Mouse (Mus musculus) intestine, postnatal 0 days (tissue): ENCODE results near the gene Wdr77. TPM values are rescaled to one million over a fixed set of nuclear protein-coding genes. Genes with fewer than 3 reads are reported as not detected.
"Not testable (repeated sequence)": the region's sequence is repeated elsewhere in the genome, so short reads cannot be mapped to it uniquely, and the experiment has no call there.

Source experiments
- ATAC-seq: fragments of 200-750 bp; cut with Nextera tagmentation; 2 replicates; pipeline ENCODE4 v1.8.0; 2017; ENCODE audit warnings: mild to moderate bottlenecking, moderate TSS enrichment, moderate library complexity
- H3K27ac ChIP-seq: fragments of 300-500 bp; sonication (generic); 2 replicates; pipeline ENCODE4 v1.5.1; 2014; ENCODE audit warnings: mild to moderate bottlenecking, low read depth, low read length, moderate library complexity
- H3K27me3 ChIP-seq: fragments of 300-500 bp; sonication (generic); replicated peaks from 2 replicates; pipeline ENCODE4 v1.6.1; 2014; ENCODE audit warnings: low read length, mixed read lengths; ENCODE audit not compliant: control insufficient read depth, insufficient read depth
- H3K36me3 ChIP-seq: fragments of 300-500 bp; sonication (generic); 2 replicates; pipeline ENCODE4 v1.6.1; 2014; ENCODE audit warnings: mild to moderate bottlenecking, moderate library complexity; ENCODE audit not compliant: control insufficient read depth, insufficient read depth
- H3K4me1 ChIP-seq: fragments of 300-500 bp; sonication (generic); replicated peaks from 2 replicates; pipeline ENCODE4 v1.6.1; 2014; ENCODE audit warnings: antibody characterized with exemption, low read length, mixed read lengths; ENCODE audit not compliant: control insufficient read depth, insufficient read depth
- H3K4me2 ChIP-seq: fragments of 300-500 bp; sonication (generic); replicated peaks from 2 replicates; pipeline ENCODE4 v1.6.1; 2014; ENCODE audit warnings: low read depth, mild to moderate bottlenecking, moderate library complexity
- H3K4me3 ChIP-seq: fragments of 300-500 bp; sonication (generic); 2 replicates; pipeline ENCODE4 v1.5.1; 2014; ENCODE audit warnings: low read depth, low read length
- H3K9ac ChIP-seq: fragments of 300-500 bp; sonication (generic); 2 replicates; pipeline ENCODE4 v1.6.1; 2014; ENCODE audit warnings: mild to moderate bottlenecking, low read depth, low read length
- H3K9me3 ChIP-seq: fragments of 300-500 bp; sonication (generic); 2 replicates; pipeline ENCODE4 v1.6.1; 2016; ENCODE audit warnings: mixed run types; ENCODE audit not compliant: control insufficient read depth
- CTCF ChIP-seq: sonication (generic); IDR thresholded peaks from 2 replicates; pipeline ENCODE4 v1.5.1; 2016; ENCODE audit warnings: low read depth, mild to moderate bottlenecking, control low read depth, antibody characterized with exemption, moderate library complexity
- WGBS: fragments of 180-500 bp; shearing (Covaris S2); extraction: QIAGEN DNeasy Blood & Tissue Kit; methylation state at CpG from one replicate; pipeline ENCODE4 v1.1.7; 2014; 5-methylcytosine and 5-hydroxymethylcytosine counted together
- polyA plus RNA-seq: library from polyadenylated mRNA; unstranded; fragments of >200 nt; fragmentation: Nextera tagmentation; extraction: Ambion mirVana; gene quantifications from 2 replicates; pipeline ENCODE4 v1.2.1, GENCODE M21; 2015

Gene Wdr77
- polyA plus RNA-seq, 1 experiment from 2014 or later = 33.1 TPM

DNA sequence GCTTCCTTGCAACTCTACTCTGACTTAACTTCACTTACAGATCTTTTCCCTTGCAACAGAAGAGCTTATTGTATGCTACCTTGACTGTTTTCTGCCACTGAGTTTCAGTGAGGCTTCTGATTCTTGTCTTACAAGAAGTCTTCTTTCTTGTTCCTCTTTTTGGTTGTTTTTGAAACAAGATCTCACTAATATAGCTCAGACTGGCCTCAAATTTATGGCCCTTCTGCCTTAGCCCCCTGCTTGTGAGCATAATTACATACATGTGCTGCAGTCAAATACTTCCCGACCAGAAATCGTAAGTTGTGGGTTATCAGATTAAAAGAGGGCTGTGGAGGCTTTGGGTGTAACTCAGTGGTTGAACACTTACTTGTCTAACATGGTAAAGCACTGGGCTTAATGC lies 35.6 kb downstream of the Wdr77 start:
- no peak for TF ChIP-seq CTCF
- WGBS = 51% methylated on average over 2 of the region's 2 CpGs
- Histone ChIP-seq H3K4me2 (no peak overlapping the region), H3K27me3 (no peaks in the 10 kb centered on the region), H3K4me3 (no peak overlapping the region), H3K36me3 (no peaks in the 10 kb centered on the region), H3K9ac (no peak overlapping the region), H3K27ac (no peak overlapping the region), H3K4me1 (no peaks in the 10 kb centered on the region), H3K9me3 (no peaks in the 10 kb centered on the region)
- no peak for ATAC-seq

DNA sequence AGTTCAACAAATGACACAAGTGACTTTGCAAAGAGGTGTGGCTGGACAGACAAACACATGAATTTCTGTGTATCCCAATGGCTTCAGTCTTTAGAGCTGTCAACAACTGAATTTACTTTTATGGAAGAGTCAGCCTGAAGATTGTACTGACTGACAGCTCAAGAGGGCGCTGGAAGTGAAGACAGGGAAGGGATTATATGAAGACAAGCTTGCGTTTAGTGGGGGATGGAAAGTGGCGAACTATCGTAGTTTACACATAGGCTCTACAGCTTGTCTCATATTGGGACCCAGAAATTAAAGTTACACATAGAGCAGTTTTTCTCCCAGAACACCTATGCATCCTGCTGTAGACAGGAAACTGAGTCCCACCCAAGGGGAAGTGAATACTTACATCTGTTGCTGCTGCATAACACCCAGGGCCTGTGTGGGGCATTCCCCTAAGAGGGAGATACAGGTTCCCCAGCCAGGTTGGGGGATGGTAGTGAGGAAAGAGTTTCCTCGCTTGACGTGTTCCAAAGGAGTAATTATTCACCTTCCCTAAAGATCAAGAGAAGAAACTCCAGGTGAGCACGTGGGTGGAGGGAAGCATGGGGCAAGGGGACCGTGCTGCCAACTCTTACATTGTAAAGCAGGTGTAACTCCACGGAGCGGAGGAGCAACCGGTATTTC lies 41.7 kb downstream of the Wdr77 start:
- no peaks in the 10 kb centered on the region for H3K36me3 ChIP-seq
- WGBS = 18% methylated on average over 11 of the region's 11 CpGs
- H3K4me3 ChIP-seq = no peak overlapping the region
- no peak overlapping the region for H3K9ac ChIP-seq
- H3K9me3 ChIP-seq = no peaks in the 10 kb centered on the region
- TF ChIP-seq CTCF = no peak
- H3K27ac ChIP-seq = no peak overlapping the region
- ATAC-seq = no peak
- no peaks in the 10 kb centered on the region for H3K27me3 ChIP-seq
- H3K4me2 ChIP-seq = peak overlapping the region; percentile 32
- no peaks in the 10 kb centered on the region for H3K4me1 ChIP-seq

DNA sequence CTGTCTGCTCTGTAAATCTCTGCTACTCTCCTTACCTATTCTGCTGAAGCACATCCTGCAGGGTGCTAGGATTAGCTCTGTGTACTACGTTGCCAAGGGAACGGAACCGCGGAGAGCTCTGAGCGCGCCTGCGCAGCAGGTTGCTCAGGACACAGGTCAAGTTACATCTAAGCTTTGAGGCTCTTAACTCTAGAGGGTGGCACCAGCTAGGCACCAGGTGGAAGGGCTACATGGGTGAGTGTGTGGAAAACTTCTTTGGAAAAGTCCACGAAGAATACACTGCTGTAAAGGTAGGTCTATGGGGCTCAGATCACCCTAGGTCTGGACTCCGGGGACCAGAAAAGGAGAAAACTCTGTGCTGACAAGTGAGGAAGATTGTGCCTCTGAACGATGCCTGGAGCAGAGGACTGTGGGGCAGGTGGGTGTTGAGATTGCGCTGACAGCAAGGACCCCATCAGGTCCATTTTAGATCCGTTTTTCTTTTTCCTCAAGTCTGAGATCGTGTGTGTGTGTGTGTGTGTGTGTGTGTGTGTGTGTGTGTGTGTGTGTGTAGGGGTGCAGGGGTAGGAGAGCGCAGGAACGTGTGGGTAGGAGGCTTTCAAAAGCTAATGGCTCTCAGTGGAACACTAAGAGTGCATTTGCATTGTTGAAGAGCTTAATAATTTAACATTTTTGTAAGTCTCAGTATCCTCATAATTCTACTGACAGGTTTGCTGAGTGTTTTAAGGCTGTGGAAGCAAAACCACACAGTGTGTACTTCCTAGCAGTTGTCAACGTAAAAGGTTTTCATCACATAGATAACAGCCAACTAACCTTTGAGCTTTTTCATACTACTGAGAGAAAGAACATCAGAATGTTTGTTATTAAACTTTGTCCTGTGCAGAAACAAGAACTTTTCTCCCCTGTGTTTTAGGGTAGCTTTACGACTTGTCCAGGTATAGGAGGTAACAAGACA lies 42.5 kb downstream of the Wdr77 start:
- no peaks in the 10 kb centered on the region for H3K36me3 ChIP-seq
- H3K27me3 ChIP-seq = no peaks in the 10 kb centered on the region
- 18% methylated on average over 17 of the region's 17 CpGs for WGBS
- H3K4me2 ChIP-seq = peak overlapping the region; percentile 32
- no peaks in the 10 kb centered on the region for H3K4me1 ChIP-seq
- H3K9ac ChIP-seq = no peak overlapping the region
- no peak overlapping the region for H3K27ac ChIP-seq
- no peak overlapping the region for H3K4me3 ChIP-seq
- ATAC-seq = peak; percentile 76; the same call in 1 of the 2 replicates
- TF ChIP-seq CTCF = no peak
- H3K9me3 ChIP-seq = no peaks in the 10 kb centered on the region

DNA sequence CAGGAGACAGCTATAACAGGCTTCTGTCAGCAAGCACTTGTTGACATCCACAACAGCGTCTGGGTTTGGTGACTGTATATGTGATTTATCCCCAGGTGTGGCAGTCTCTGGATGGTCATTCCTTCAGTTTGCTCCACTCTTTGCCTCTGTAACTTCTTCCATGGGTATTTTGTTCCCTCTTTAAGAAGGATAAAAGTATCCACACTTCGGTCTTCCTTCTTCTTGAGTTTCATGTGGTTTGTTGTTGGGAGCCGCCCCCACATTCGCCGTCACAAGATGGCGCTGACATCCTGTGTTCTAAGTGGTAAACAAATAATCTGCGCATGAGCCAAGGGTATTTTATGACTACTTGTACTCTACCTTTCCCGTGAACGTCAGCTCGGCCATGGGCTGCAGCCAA lies 44.2 kb downstream of the Wdr77 start:
- H3K4me1 ChIP-seq, H3K36me3 ChIP-seq, H3K9me3 ChIP-seq, H3K9ac ChIP-seq, H3K27ac ChIP-seq, H3K27me3 ChIP-seq, H3K4me2 ChIP-seq, ATAC-seq, H3K4me3 ChIP-seq: not testable (repeated sequence)
- 66% methylated on average over 10 of the region's 10 CpGs for WGBS
- TF ChIP-seq CTCF = 0 out of 2 replicates have a peak, but pooled peaks have one; percentile 11

DNA sequence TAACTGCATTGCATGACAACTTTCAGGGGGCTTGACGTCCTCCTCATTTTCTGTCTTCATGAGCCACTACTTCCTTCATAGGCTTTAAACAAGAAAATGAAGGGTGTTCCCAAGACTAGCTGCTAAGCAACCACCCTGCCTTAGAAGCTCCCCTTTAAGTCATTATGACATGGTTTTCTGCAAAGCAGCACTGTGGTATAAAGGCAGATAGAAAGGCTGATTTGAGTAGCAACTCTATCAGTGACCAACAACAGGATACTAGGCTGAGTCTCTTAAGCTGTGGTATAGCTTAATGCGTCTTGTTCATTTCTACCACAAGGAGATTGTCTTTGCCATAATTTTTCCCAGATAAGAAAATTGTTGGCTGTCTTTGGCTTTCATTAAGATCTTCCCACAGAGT lies 55.4 kb downstream of the Wdr77 start, which contains the start of gene Pifo:
TSS of gene Pifo (minus strand) at position 101 of the 400 bp plus-strand sequence.
- no peak within 1 kb of the TSS for H3K9ac ChIP-seq
- no peaks in the 10 kb centered on the region for H3K9me3 ChIP-seq
- no peak for ATAC-seq
- H3K4me2 ChIP-seq = no peak within 1 kb of the TSS
- H3K27ac ChIP-seq = no peak within 1 kb of the TSS
- no peaks in the 10 kb centered on the region for H3K36me3 ChIP-seq
- H3K27me3 ChIP-seq = no peaks in the 10 kb centered on the region
- WGBS = 88% methylated on average over 2 of the region's 2 CpGs
- no peaks in the 10 kb centered on the region for H3K4me1 ChIP-seq
- H3K4me3 ChIP-seq = no peak within 1 kb of the TSS
- no peak for TF ChIP-seq CTCF

Other genes with a start within 250 kb of the Wdr77 start
- 119 and 121 TPM in 2 replicates for gene Rap1a, start 158.0 kb upstream of the Wdr77 start, polyA plus RNA-seq
- 0.43 TPM in 2 replicates for gene Adora3, start 88.5 kb upstream of the Wdr77 start, polyA plus RNA-seq
- 0.44 and 0.48 TPM in 2 replicates for gene Tmigd3, start 88.5 kb upstream of the Wdr77 start, polyA plus RNA-seq
- 0.89 and 1.7 TPM in 2 replicates for gene I830077J02Rik, start 26.7 kb upstream of the Wdr77 start, polyA plus RNA-seq
- gene Atp5f1, start 730 bp downstream of the Wdr77 start, polyA plus RNA-seq = 556 and 605 TPM in 2 replicates
- 0.20 and 0.31 TPM in 2 replicates for gene Ovgp1, start 14.3 kb downstream of the Wdr77 start, polyA plus RNA-seq
- not detected in 2 replicates for gene Pifo, start 55.3 kb downstream of the Wdr77 start, polyA plus RNA-seq
- gene Chil5, start 73.4 kb downstream of the Wdr77 start, polyA plus RNA-seq = 0.16 TPM in 1 of 2 replicates, not detected in the other
- not detected in 2 replicates for gene Chia1, start 153.9 kb downstream of the Wdr77 start, polyA plus RNA-seq
- gene Chil3, start 208.2 kb downstream of the Wdr77 start, polyA plus RNA-seq = 0.13 TPM in 1 of 2 replicates, not detected in the other